ENCODE assay signal across 18 mouse cellular contexts in the genomic region with DNA sequence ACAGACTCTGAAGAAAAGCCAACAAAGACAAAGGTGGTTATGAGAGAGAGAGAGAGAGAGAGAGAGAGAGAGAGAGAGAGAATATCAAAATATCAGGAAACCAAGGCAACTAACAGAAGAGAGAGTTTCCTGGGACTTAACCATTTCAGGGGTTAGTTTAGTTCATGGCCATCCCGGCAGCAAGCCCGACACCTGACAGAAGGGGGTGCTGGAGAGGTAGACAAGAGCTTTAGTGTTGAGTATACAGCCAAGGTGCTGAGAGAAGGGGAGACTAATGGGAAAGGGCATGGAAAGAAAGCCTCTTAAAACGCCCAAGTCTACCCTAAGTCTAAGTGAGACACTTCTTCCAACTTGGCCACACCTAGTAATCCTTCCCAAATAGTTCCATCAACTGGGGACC. TPM values are rescaled to one million over a fixed set of nuclear protein-coding genes. Genes with fewer than 3 reads are reported as not detected.
A peak's percentile ranks its signal among the peaks of the same experiment; 100 is the strongest.
DNase-seq lines count a peak whose midpoint lies in the region; ATAC-seq and TF ChIP-seq lines count a peak whose summit lies in the region.
"Had no signal": no experiment of that assay in that cellular context is flagged by ENCODE, and none has a peak within 500 bp of the region (broad histone marks: within the 10 kb centered on the region; RNA-seq: fewer than 3 reads in every experiment).

No protein-coding gene starts in this region.

- no peaks in the 10 kb centered on the region for H3K4me1 ChIP-seq in kidney, postnatal 0 days (replicated peaks; ENCODE audit: insufficient read depth, low read length)
- H3K4me1 ChIP-seq in kidney, adult 2 months (ENCODE audit: control insufficient read depth, insufficient read depth, low read length), result peaks cover 4% of the 10 kb centered on the region
- peaks cover 14% of the 10 kb centered on the region for H3K4me1 ChIP-seq in neural tube, embryonic 15.5 days

- H3K4me3 ChIP-seq in kidney, postnatal 0 days (replicated peaks; ENCODE audit: low read depth, low read length), result no peak overlapping the region
- no peak overlapping the region for H3K4me3 ChIP-seq in kidney, adult 2 months (ENCODE audit: insufficient read depth, low read depth, low read length)
- H3K4me3 ChIP-seq in neural tube, embryonic 15.5 days (replicated peaks), result no peak overlapping the region
- H3K4me3 ChIP-seq: forebrain, embryonic 12.5 days; heart, embryonic 13.5 days; midbrain, embryonic 12.5 days had no signal

- H3K4me2 ChIP-seq in kidney, postnatal 0 days (ENCODE audit: low read length), result no peak overlapping the region
- no peak overlapping the region for H3K4me2 ChIP-seq in neural tube, embryonic 15.5 days
- H3K4me2 ChIP-seq: forebrain, embryonic 12.5 days; heart, embryonic 13.5 days; midbrain, embryonic 12.5 days had no signal

- TF ChIP-seq CTCF in kidney, postnatal 0 days (IDR thresholded peaks at IDR 0.05; ENCODE audit: low read depth), result peak; percentile 15; the same call in 1 of the 2 replicates
- TF ChIP-seq CTCF in kidney, adult 2 months (conservative IDR thresholded peaks at IDR 0.05; ENCODE audit: insufficient read depth, insufficient read length, low read depth, low read length), result no peak

- H3K9me3 ChIP-seq in kidney, postnatal 0 days (replicated peaks; ENCODE audit: low read length), result no peaks in the 10 kb centered on the region
- H3K9me3 ChIP-seq in neural tube, embryonic 15.5 days (replicated peaks), result peaks cover 2% of the 10 kb centered on the region; the same call in 1 of the 2 replicates
- H3K9me3 ChIP-seq: midbrain, embryonic 12.5 days had no signal

- H3K9ac ChIP-seq in kidney, postnatal 0 days (ENCODE audit: low read depth, low read length), result no peak overlapping the region
- no peak overlapping the region for H3K9ac ChIP-seq in neural tube, embryonic 15.5 days (replicated peaks)
- H3K9ac ChIP-seq: forebrain, embryonic 12.5 days; heart, embryonic 13.5 days; midbrain, embryonic 12.5 days had no signal

- intact Hi-C loops in gastrocnemius, postnatal 36 days (cut with DNase I), result no loop called here

- 40% methylated on average over 3 of the region's 3 CpGs for WGBS in kidney, postnatal 0 days
- WGBS in kidney, adult 2 months, result 48% methylated on average over 3 of the region's 3 CpGs
- 51% methylated on average over 3 of the region's 3 CpGs for WGBS in neural tube, embryonic 15.5 days

- no peaks in the 10 kb centered on the region for H3K36me3 ChIP-seq in kidney, postnatal 0 days (ENCODE audit: insufficient read depth, low read length)
- no peaks in the 10 kb centered on the region for H3K36me3 ChIP-seq in kidney, adult 2 months (ENCODE audit: control insufficient read depth, insufficient read depth, low read length)
- H3K36me3 ChIP-seq in neural tube, embryonic 15.5 days, result no peaks in the 10 kb centered on the region
- H3K36me3 ChIP-seq: forebrain, embryonic 12.5 days; heart, embryonic 13.5 days; midbrain, embryonic 12.5 days had no signal

- peaks cover 3% of the 10 kb centered on the region; the same call in 1 of the 2 replicates for H3K27me3 ChIP-seq in kidney, postnatal 0 days (ENCODE audit: insufficient read depth, low read length)
- H3K27me3 ChIP-seq in kidney, adult 2 months (replicated peaks; ENCODE audit: control insufficient read depth, insufficient read depth, low read length), result no peaks in the 10 kb centered on the region; the same call in 1 of the 2 replicates
- no peaks in the 10 kb centered on the region; the same call in 1 of the 2 replicates for H3K27me3 ChIP-seq in neural tube, embryonic 15.5 days (replicated peaks)

- no peak overlapping the region for H3K27ac ChIP-seq in kidney, postnatal 0 days
- H3K27ac ChIP-seq in kidney, adult 2 months (ENCODE audit: insufficient read depth, low read depth, low read length), result no peak overlapping the region
- H3K27ac ChIP-seq in neural tube, embryonic 15.5 days (replicated peaks), result no peak overlapping the region
- H3K27ac ChIP-seq: forebrain, embryonic 12.5 days; heart, embryonic 13.5 days; midbrain, embryonic 12.5 days had no signal

- no peak for TF ChIP-seq POLR2A in kidney, adult 2 months (IDR thresholded peaks at IDR 0.05; ENCODE audit: low read depth, low read length)

- no peak for DNase-seq in kidney, postnatal 0 days (ENCODE audit: low spot score)
- no peak for DNase-seq in kidney, adult 2 months
- DNase-seq in 3T3-L1 (ENCODE audit: low read depth, low spot score), result peak; percentile 7
- peak; percentile 20 for DNase-seq in 416B (ENCODE audit: low read depth)
- peak; percentile 22 for DNase-seq in NIH3T3 (ENCODE audit: low read depth)
- DNase-seq in gastrocnemius, postnatal 36 days, result no peak
- DNase-seq: layer of hippocampus, adult 9-11 months; liver; lung, adult 2 months; retina, postnatal 1 day; right cerebral cortex, postnatal 4 days; thymus, postnatal 36 days had no signal

- no peak for ATAC-seq in kidney, postnatal 0 days (replicated peaks; ENCODE audit: low FRiP score, low read depth)
- ATAC-seq in neural tube, embryonic 15.5 days (ENCODE audit: low FRiP score), result no peak
- ATAC-seq: inflammation-experienced regulatory T-cells, adult 6 months had no signal

RNA-seq across cellular contexts. Expression of a gene that starts 4.1 kb away (rescaled TPM):
- polyA plus RNA-seq in kidney, postnatal 0 days (2015; fragmentation: Nextera tagmentation; extraction: Ambion mirVana), result 5.9 and 8.3 TPM in 2 replicates
- polyA plus RNA-seq in kidney, adult 2 months (2012; rRNA removed), result 0.45 TPM in 2 replicates
- 24.9 and 29.2 TPM in 2 replicates for polyA plus RNA-seq in neural tube, embryonic 15.5 days (2015; fragmentation: Nextera tagmentation; extraction: Ambion mirVana)
- under 1 TPM in 1 of 2 experiments, not detected in 1; 0.43 TPM for total RNA-seq in gastrocnemius, postnatal 36 days (2021)
- total RNA-seq: hematopoietic stem cell, adult 5-6 weeks had no signal

Comparison
In these comparisons a context has a peak if more than half of its experiments do, and no peak if none do; other contexts are left out.
1. DNase-seq: peak in 3T3-L1 (single experiment), 416B (single experiment) and NIH3T3 (single experiment); none in kidney, postnatal 0 days (single experiment), kidney, adult 2 months (single experiment) and gastrocnemius, postnatal 36 days (0 of 2).